Mouse (Mus musculus) thymus, adult 2 months (tissue): ENCODE results near the gene Lrpap1.

ENCODE experiments used
- CTCF ChIP-seq: fragments of 200-500 bp; IDR thresholded peaks from 2 replicates; pipeline ENCODE4 v1.5.1; 2012; ENCODE audit warnings: mild to moderate bottlenecking, control low read depth, low read length, moderate library complexity, borderline replicate concordance; ENCODE audit not compliant: control insufficient read depth, poor library complexity, insufficient read depth; ENCODE audit errors: extremely low read depth
- POLR2A ChIP-seq: fragments of 200-500 bp; IDR thresholded peaks from 2 replicates; pipeline ENCODE4 v1.6.1; 2012; ENCODE audit warnings: mild to moderate bottlenecking, low read length, control low read depth, moderate library complexity; ENCODE audit not compliant: control insufficient read depth, poor library complexity, insufficient read depth; ENCODE audit errors: extremely low read depth

- no peak for TF ChIP-seq POLR2A
- TF ChIP-seq CTCF: no peak
These were observed 2.5 kb downstream of the Lrpap1 start for GRCm38 (mm10) chr5:35103086-35103485.
